Mouse (Mus musculus) kidney, postnatal 0 days (tissue): Measurements from ENCODE around the gene Gipr. TPM values are rescaled to one million over a fixed set of nuclear protein-coding genes. Genes with fewer than 3 reads are reported as not detected.
"Not testable (repeated sequence)": the region's sequence is repeated elsewhere in the genome, so short reads cannot be mapped to it uniquely, and the experiment has no call there.

Source experiments
- ATAC-seq: fragments of 200-750 bp; cut with Nextera tagmentation; replicated peaks from 2 replicates; pipeline ENCODE4 v1.8.0; 2017; ENCODE audit warnings: low read depth, moderate number of reproducible peaks, moderate TSS enrichment, moderate library complexity; ENCODE audit not compliant: low FRiP score
- DNase-seq: peaks from one replicate; pipeline ENCODE4 v3.0.0-alpha.2; 2016; ENCODE audit warnings: low spot score
- H3K27ac ChIP-seq: fragments of 300-500 bp; sonication (generic); 2 replicates; pipeline ENCODE4 v1.5.1; 2014; ENCODE audit warnings: mild to moderate bottlenecking
- H3K27me3 ChIP-seq: fragments of 300-500 bp; sonication (generic); 2 replicates; pipeline ENCODE4 v1.6.1; 2014; ENCODE audit warnings: low read length, mixed read lengths; ENCODE audit not compliant: insufficient read depth
- H3K36me3 ChIP-seq: fragments of 300-500 bp; sonication (generic); 2 replicates; pipeline ENCODE4 v1.6.1; 2014; ENCODE audit warnings: low read length, mixed read lengths; ENCODE audit not compliant: insufficient read depth
- H3K4me1 ChIP-seq: fragments of 300-500 bp; sonication (generic); replicated peaks from 2 replicates; pipeline ENCODE4 v1.6.1; 2014; ENCODE audit warnings: antibody characterized with exemption, low read length, mixed read lengths; ENCODE audit not compliant: insufficient read depth
- H3K4me2 ChIP-seq: fragments of 300-500 bp; sonication (generic); 2 replicates; pipeline ENCODE4 v1.6.1; 2014; ENCODE audit warnings: mild to moderate bottlenecking, low read length, moderate library complexity, mixed read lengths
- H3K4me3 ChIP-seq: fragments of 300-500 bp; sonication (generic); replicated peaks from 2 replicates; pipeline ENCODE4 v1.5.1; 2014; ENCODE audit warnings: low read depth, low read length
- H3K9ac ChIP-seq: fragments of 300-500 bp; sonication (generic); 2 replicates; pipeline ENCODE4 v1.6.1; 2014; ENCODE audit warnings: low read depth, low read length
- H3K9me3 ChIP-seq: fragments of 300-500 bp; sonication (generic); replicated peaks from 2 replicates; pipeline ENCODE4 v1.6.1; 2016; ENCODE audit warnings: low read length, inconsistent platforms, mixed read lengths
- CTCF ChIP-seq: IDR thresholded peaks from 2 replicates; pipeline ENCODE4 v1.5.1; 2016; ENCODE audit warnings: antibody characterized with exemption, low read depth, mild to moderate bottlenecking, moderate library complexity
- WGBS: fragments of 180-500 bp; shearing (Covaris S2); extraction: QIAGEN DNeasy Blood & Tissue Kit; methylation state at CpG from one replicate; pipeline ENCODE4 v1.1.7; 2014; 5-methylcytosine and 5-hydroxymethylcytosine counted together
- polyA plus RNA-seq: library from polyadenylated mRNA; unstranded; fragments of >200 nt; fragmentation: Nextera tagmentation; extraction: Ambion mirVana; gene quantifications from 2 replicates; pipeline ENCODE4 v1.2.1, GENCODE M21; 2015

Gipr gene
- polyA plus RNA-seq, 1 experiment from 2014 or later: 0.09 TPM

DNA sequence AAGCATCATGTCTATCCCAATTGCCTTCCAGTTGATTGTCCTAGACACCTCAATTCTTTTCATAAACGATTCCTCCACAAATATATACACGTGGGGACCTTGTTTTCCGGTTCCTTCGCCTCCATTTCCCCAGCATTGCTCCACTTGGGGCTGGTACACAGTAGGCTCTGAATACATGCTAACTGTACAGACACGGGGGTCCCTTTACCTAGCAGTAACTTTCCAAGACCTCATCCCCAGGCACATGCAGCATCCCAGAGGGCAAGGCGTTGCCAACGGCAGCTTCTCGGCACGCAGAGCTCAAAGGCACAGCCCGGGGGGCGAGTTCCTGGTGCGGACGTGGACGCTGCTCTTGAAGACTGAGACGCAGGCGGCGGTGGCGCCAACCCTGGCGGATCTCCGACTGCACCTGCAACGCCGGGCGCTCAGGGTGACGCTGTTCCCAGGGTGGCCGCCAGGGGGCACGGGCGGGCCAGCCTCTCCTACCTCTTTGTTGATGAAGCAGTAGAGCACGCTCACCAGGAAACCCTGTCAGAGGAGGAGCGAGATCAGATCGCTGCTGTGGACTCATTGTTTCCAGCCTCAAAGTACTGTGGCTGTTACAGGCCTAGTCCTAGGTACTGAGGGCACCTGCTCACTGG, 8.6 kb downstream of the Gipr start:
- peak overlapping the region; percentile 37 for H3K4me2 ChIP-seq
- DNase-seq (peak; percentile 88), ATAC-seq (peak; percentile 71)
- H3K27ac ChIP-seq: no peak overlapping the region
- 0 out of 2 replicates have a peak, but pooled peaks cover 7% of the 10 kb centered on the region for H3K27me3 ChIP-seq
- H3K4me3 ChIP-seq: no peak overlapping the region
- no peak overlapping the region for H3K9ac ChIP-seq
- H3K9me3 ChIP-seq: no peaks in the 10 kb centered on the region
- H3K4me1 ChIP-seq: peaks cover 15% of the 10 kb centered on the region; the same call in 1 of the 2 replicates
- H3K36me3 ChIP-seq: peaks cover 22% of the 10 kb centered on the region
- TF ChIP-seq CTCF: peak; percentile 98
- WGBS: 7% methylated on average over 30 of the region's 30 CpGs

DNA sequence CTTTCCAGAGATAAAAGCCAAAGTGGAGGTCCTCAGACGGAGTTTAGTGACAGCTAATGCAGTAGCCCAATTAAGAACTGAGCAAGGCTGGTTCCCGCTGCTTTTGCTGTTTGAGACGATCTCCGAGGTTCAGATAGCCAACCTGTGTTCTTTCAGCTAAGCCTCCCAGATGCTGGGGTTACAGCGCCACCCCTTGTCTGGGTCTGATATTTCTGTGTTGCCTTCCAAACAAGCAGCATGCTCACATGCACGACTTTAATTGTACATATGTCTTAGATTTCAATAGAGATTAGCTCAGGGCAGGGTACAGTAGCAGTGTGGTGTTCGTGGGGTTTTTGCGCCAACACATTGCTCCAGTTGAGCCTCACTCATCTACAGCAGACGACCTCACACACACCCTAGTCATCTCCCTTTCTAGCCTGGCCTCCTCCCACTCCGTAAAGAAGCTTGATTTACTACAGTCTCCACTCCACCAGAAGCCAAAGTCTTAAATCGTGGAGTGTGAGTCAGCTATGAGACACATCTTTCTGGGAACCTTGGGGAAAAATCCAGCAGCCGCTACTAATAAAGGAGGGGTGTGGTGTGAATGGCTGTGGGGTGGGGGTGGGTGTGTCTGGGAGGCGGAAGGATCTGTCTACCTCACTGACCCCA, 10.0 kb downstream of the Gipr start:
- TF ChIP-seq CTCF: peak; percentile 54
- DNase-seq (peak; percentile 72), ATAC-seq (no peak)
- Histone ChIP-seq H3K4me1 (peaks cover 15% of the 10 kb centered on the region; the same call in 1 of the 2 replicates), H3K27me3 (0 out of 2 replicates have a peak, but pooled peaks cover 7% of the 10 kb centered on the region), H3K9ac (no peak overlapping the region), H3K27ac (no peak overlapping the region), H3K4me2 (no peak overlapping the region), H3K4me3 (no peak overlapping the region), H3K9me3 (no peaks in the 10 kb centered on the region), H3K36me3 (peaks cover 29% of the 10 kb centered on the region)
- WGBS: 33% methylated on average over 13 of the region's 13 CpGs

DNA sequence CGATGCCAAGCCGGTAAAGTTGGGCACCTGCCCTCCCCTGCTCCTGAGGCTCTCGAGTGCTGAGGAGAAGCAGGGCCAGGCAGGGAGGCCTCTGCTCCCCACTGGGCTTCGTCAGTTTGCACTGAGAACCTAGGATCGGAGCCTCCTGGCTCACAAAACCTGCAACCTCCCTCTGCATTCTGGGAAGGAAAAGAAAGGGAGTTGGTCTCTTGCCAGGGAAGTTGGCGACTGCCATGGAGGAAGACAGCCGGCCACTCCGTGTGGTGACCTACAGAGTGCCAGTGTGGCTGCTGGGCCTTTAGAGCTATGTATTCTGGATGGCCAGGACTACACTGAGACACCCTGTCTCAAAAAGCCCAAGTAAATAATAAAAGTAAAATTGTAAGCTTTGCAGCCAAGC, 11.1 kb downstream of the Gipr start:
- Histone ChIP-seq H3K4me3 (no peak overlapping the region), H3K9me3 (no peaks in the 10 kb centered on the region), H3K4me1 (peaks cover 19% of the 10 kb centered on the region; the same call in 1 of the 2 replicates), H3K27me3 (0 out of 2 replicates have a peak, but pooled peaks cover 5% of the 10 kb centered on the region), H3K27ac (no peak overlapping the region), H3K9ac (no peak overlapping the region), H3K4me2 (no peak overlapping the region), H3K36me3 (peaks cover 29% of the 10 kb centered on the region)
- DNase-seq (no peak), ATAC-seq (no peak)
- no peak for TF ChIP-seq CTCF
- WGBS: 85% methylated on average over 8 of the region's 8 CpGs

DNA sequence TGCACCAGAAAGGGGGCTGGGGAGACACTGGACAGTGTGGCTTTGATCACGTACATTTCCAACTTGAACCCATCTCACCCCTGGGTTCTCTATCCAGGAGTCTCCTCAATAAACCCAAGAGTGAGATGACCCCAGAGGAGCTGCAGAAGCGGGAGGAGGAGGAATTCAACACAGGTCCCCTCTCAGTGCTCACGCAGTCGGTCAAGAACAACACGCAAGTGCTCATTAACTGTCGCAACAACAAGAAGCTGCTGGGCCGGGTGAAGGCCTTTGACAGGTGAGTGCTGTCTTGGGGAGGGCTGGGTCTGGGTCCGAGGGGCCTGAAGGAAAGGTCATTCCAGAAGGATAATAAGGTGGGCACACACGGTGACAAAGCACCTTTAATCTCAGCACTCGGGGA, 14.8 kb downstream of the Gipr start:
- H3K4me3 ChIP-seq, H3K9me3 ChIP-seq, H3K4me2 ChIP-seq, H3K9ac ChIP-seq, DNase-seq, H3K27ac ChIP-seq, H3K27me3 ChIP-seq, ATAC-seq: not testable (repeated sequence)
- H3K36me3 ChIP-seq: peaks cover 35% of the 10 kb centered on the region
- H3K4me1 ChIP-seq: peaks cover 13% of the 10 kb centered on the region
- WGBS: 87% methylated on average over 10 of the region's 10 CpGs

DNA sequence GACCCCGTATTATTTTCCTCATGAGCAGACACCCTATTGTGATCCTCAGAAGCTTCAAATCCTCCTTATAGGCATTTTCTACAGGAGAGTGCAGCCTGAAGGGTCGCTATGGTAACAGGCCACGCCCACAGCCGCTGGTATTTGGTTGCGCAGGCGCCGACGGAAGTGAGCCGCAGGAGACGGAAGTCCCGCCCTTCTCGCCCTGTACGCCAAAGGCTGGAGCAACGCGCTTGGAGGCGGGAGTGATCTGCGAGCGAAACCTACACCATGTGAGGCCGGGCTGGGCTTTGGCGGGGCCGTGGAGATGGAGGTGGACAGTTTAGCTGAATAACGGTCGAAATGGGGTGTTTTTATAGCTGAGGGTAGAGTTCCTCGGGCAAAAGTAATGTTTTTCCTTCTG, 16.3 kb downstream of the Gipr start, which contains the start of gene Snrpd2:
Gene Snrpd2, plus strand, starts transcription at position 97 of the 400 bp plus-strand sequence.
- WGBS: 0% methylated on average over 24 of the region's 24 CpGs
- Histone ChIP-seq H3K4me2 (peak within 1 kb of the TSS; percentile 89), H3K4me3 (peak within 1 kb of the TSS; percentile 61), H3K27me3 (no peaks in the 10 kb centered on the region), H3K36me3 (peaks cover 30% of the 10 kb centered on the region), H3K27ac (peak within 1 kb of the TSS; percentile 75), H3K4me1 (peaks cover 13% of the 10 kb centered on the region), H3K9ac (peak within 1 kb of the TSS; percentile 58), H3K9me3 (no peaks in the 10 kb centered on the region)
- peak; percentile 91 for ATAC-seq
- peak; percentile 97 for DNase-seq
- no peak for TF ChIP-seq CTCF

DNA sequence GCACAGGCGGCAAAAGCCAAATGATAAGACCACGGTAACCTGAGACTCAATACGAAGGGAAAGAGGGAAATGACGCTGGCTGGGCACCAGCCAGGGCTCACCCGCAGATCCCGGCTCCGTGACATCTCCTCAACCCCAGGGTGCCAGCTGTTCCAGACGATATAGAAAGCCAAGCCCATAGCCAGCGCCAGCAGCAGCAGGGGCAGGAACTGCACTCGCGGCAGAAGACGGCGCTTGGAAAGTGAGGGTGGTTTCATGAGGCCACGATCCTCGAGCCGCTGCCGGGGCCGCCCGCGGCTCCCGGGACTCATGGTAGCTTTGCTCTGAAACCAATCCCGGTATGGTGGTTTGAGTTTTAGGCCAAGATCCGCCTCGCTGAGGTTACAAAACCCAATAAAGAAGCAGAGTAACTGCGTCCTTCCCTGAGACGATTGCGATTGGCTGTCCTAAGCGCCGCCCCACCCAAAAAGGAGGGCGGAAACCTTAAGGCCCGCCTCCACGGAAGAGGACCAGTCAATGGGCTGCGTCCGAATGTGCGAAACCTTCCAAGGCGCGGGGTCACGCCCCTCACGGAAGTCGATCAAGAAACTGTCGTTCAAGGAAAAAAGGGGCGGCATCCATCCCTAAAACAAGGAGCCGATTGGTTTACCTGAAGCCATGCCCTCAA, 16.9 kb downstream of the Gipr start, which contains the start of gene Qpctl:
Gene Qpctl, minus strand, starts transcription at position 417 of the 667 bp plus-strand sequence.
- no peak for TF ChIP-seq CTCF
- H3K4me1 ChIP-seq: peaks cover 13% of the 10 kb centered on the region
- H3K36me3 ChIP-seq: peaks cover 29% of the 10 kb centered on the region
- H3K9ac ChIP-seq: peak within 1 kb of the TSS; percentile 58
- H3K27me3 ChIP-seq: no peaks in the 10 kb centered on the region
- DNase-seq (peak; percentile 100), ATAC-seq (peak; percentile 97)
- H3K9me3 ChIP-seq: no peaks in the 10 kb centered on the region
- H3K4me2 ChIP-seq: peak within 1 kb of the TSS; percentile 89
- H3K27ac ChIP-seq: peak within 1 kb of the TSS; percentile 75
- under 1% methylated on average over 43 of the region's 43 CpGs for WGBS
- peak within 1 kb of the TSS; percentile 61 for H3K4me3 ChIP-seq
